Mouse (Mus musculus) forebrain, postnatal 0 days (tissue): ENCODE results near the gene Prmt6. TPM values are rescaled to one million over a fixed set of nuclear protein-coding genes. Genes with fewer than 3 reads are reported as not detected.

Experiments used
- ATAC-seq: fragments of 200-750 bp; cut with Nextera tagmentation; 2 replicates; pipeline ENCODE4 v1.8.0; 2017; ENCODE audit warnings: mild to moderate bottlenecking, moderate library complexity
- DNase-seq: peaks from one replicate; pipeline ENCODE4 v3.0.0-alpha.2; 2015
- H3K27ac ChIP-seq: fragments of 300-500 bp; sonication (generic); 2 replicates; pipeline ENCODE4 v1.5.1; 2014; ENCODE audit warnings: low read depth, mild to moderate bottlenecking, antibody characterized with exemption, low read length, moderate library complexity, mixed read lengths
- H3K27me3 ChIP-seq: fragments of 300-500 bp; sonication (generic); 2 replicates; pipeline ENCODE4 v1.6.1; 2014; ENCODE audit warnings: mild to moderate bottlenecking, low read length, mixed read lengths; ENCODE audit not compliant: insufficient read depth
- H3K36me3 ChIP-seq: fragments of 300-500 bp; sonication (generic); 2 replicates; pipeline ENCODE4 v1.6.1; 2014; ENCODE audit warnings: mild to moderate bottlenecking, moderate library complexity; ENCODE audit not compliant: insufficient read depth
- H3K4me1 ChIP-seq: fragments of 300-500 bp; sonication (generic); 2 replicates; pipeline ENCODE4 v1.6.1; 2014; ENCODE audit warnings: antibody characterized with exemption; ENCODE audit not compliant: insufficient read depth
- H3K4me2 ChIP-seq: fragments of 300-500 bp; sonication (generic); 2 replicates; pipeline ENCODE4 v1.6.1; 2014; ENCODE audit warnings: low read depth, mild to moderate bottlenecking, moderate library complexity
- H3K4me3 ChIP-seq: fragments of 300-500 bp; sonication (generic); 2 replicates; pipeline ENCODE4 v1.5.1; 2014; ENCODE audit warnings: low read depth, low read length, mixed read lengths
- H3K9ac ChIP-seq: fragments of 300-500 bp; sonication (generic); 2 replicates; pipeline ENCODE4 v1.6.1; 2014; ENCODE audit warnings: mild to moderate bottlenecking
- H3K9me3 ChIP-seq: fragments of 300-500 bp; sonication (generic); 2 replicates; pipeline ENCODE4 v1.6.1; 2016; ENCODE audit warnings: low read length
- CTCF ChIP-seq: sonication (generic); IDR thresholded peaks from 2 replicates; pipeline ENCODE4 v1.5.1; 2016; ENCODE audit warnings: antibody characterized with exemption, control low read depth, low read depth
- WGBS: fragments of 180-500 bp; shearing (Covaris S2); extraction: QIAGEN DNeasy Blood & Tissue Kit; methylation state at CpG from one replicate; pipeline ENCODE4 v1.1.7; 2014; 5-methylcytosine and 5-hydroxymethylcytosine counted together
- polyA plus RNA-seq: library from polyadenylated mRNA; unstranded; fragments of >200 nt; fragmentation: Nextera tagmentation; extraction: Ambion mirVana; gene quantifications from 2 replicates; pipeline ENCODE4 v1.2.1, GENCODE M21; 2015
- total RNA-seq: library from RNA; depleted of rRNA; stranded (reverse); fragments of >200 nt; gene quantifications from 2 replicates; pipeline ENCODE4 v1.2.3, GENCODE M21; 2014; rRNA removed

The Prmt6 gene
- total and polyA plus RNA-seq, 2 experiments from 2014 or later = 23.4 to 39.8 TPM

DNA sequence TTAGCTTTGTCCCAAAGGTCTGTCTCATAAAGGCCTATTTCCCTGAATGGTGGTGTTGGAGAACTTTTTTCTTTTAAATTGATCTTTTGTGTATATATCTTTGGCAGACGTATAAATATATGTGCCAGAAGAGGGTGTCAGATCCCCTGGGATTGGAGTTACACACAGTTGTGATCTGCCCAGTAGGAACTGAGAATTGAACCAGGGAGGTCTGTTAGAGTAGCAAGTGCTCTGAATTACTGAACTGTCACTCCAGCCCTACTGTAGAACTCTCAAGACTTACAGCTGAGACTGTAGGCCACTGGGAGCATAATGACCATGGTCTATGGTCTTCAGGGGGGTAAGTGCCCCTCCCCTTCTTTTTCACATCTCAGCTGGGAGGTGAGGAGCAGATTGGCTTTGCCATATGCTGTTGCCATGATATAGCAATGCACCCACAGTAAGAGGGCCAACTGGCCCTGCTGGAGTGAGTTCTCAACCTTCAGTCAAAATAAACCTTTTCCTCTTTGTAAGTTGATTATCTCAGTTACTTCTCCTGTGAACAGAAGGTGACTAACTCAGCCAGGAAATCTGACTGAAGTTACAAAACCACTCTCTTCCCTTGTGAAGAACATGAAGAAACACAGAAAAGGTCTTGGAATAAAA, 13.9 kb downstream of the Prmt6 start:
- Histone ChIP-seq H3K27me3 (no peaks in the 10 kb centered on the region), H3K36me3 (no peaks in the 10 kb centered on the region), H3K9ac (no peak overlapping the region), H3K9me3 (no peaks in the 10 kb centered on the region), H3K27ac (no peak overlapping the region), H3K4me3 (no peak overlapping the region), H3K4me2 (no peak overlapping the region), H3K4me1 (no peaks in the 10 kb centered on the region)
- WGBS = 49% methylated on average over 1 of the region's 1 CpGs
- ATAC-seq (peak; percentile 87), DNase-seq (peak; percentile 24)
- TF ChIP-seq CTCF = no peak

Other genes with a start within 250 kb of the Prmt6 start
- 19.5 and 34.5 TPM in 2 replicates for gene Ntng1, start 107.0 kb downstream of the Prmt6 start, total RNA-seq
- 11.9 and 32.9 TPM in 2 replicates for gene Ntng1, start 107.0 kb downstream of the Prmt6 start, polyA plus RNA-seq